Mouse (Mus musculus): ENCODE data around the gene Coq2. TPM values are rescaled to one million over a fixed set of nuclear protein-coding genes. Genes with fewer than 3 reads are reported as not detected.

Coq2 gene
- total and polyA plus RNA-seq, 3 experiments, result 35.4 to 56.1 TPM; not detected in 1

GRCm38 (mm10) chr5:100648046-100648445, 26.9 kb downstream of the Coq2 start:
- Histone ChIP-seq H3K27me3 (ENCODE audit: control insufficient read depth in 1 of 2, insufficient read depth in 2 of 2, low read length in 2 of 2) (no peaks in the 10 kb centered on the region), H3K79me2 (ENCODE audit: control insufficient read depth, insufficient read depth, low read length, poor library complexity) (no peaks in the 10 kb centered on the region), H3K9ac (ENCODE audit: control insufficient read depth, low read depth, low read length, poor library complexity, severe bottlenecking) (peak overlapping the region; percentile 10; the same call in 1 of the 2 replicates), H3K9me3 (replicated peaks; ENCODE audit: insufficient read depth, low read length) (no peaks in the 10 kb centered on the region), H3K27ac (ENCODE audit: control insufficient read depth, low read depth, low read length) (no peak overlapping the region), H3K4me1 (ENCODE audit: control insufficient read depth in 1 of 2, insufficient read depth in 2 of 2, low read length in 2 of 2) (peaks cover 3 to 30% of the 10 kb centered on the region in 2 experiments), H3K4me3 (ENCODE audit: control insufficient read depth in 1 of 2, insufficient read depth in 1 of 2, low read depth in 2 of 2, low read length in 2 of 2) (peak overlapping the region; percentile 38 to 54), H3K36me3 (ENCODE audit: control insufficient read depth in 1 of 2, insufficient read depth in 2 of 2, low read length in 2 of 2) (peaks cover 0 to 16% of the 10 kb centered on the region in 2 experiments; a peak in 2 of 4 replicates)
- DNase-seq (ENCODE audit: low read depth, low spot score), result peak; percentile 51
- TF ChIP-seq E2F4 (IDR thresholded peaks at IDR 0.05; ENCODE audit: borderline replicate concordance, low read depth, low read length) (no peak), USF1 (IDR thresholded peaks at IDR 0.05; ENCODE audit: low read depth, low read length) (peak; percentile 40; the same call in 1 of the 2 replicates), MXI1 (IDR thresholded peaks at IDR 0.05; ENCODE audit: low read depth, low read length) (peak; percentile 32; the same call in 1 of the 2 replicates), ETS1 (IDR thresholded peaks at IDR 0.05; ENCODE audit: low read depth, low read length) (peak; percentile 66), EP300 (IDR thresholded peaks at IDR 0.05; ENCODE audit: low read depth in 1 of 2, low read length in 2 of 2) (peak in 1 of 2 experiments; percentile 48; a peak in 1 of 4 replicates), SIN3A (IDR thresholded peaks at IDR 0.05; ENCODE audit: low read length) (peak; percentile 19; the same call in 1 of the 2 replicates), GABPA (IDR thresholded peaks at IDR 0.05; ENCODE audit: low read depth, low read length) (no peak), GATA1 (IDR thresholded peaks at IDR 0.05; ENCODE audit: low read depth, low read length) (peak; percentile 56), TCF12 (IDR thresholded peaks at IDR 0.05; ENCODE audit: low read depth, low read length) (peak; percentile 46; the same call in 1 of the 2 replicates), CHD1 (IDR thresholded peaks at IDR 0.05; ENCODE audit: low read depth, low read length) (no peak)

- Histone ChIP-seq H3K9ac (ENCODE audit: control insufficient read depth, low read depth, low read length, poor library complexity, severe bottlenecking) (no peak overlapping the region), H3K36me3 (ENCODE audit: control insufficient read depth in 1 of 2, insufficient read depth in 2 of 2, low read length in 2 of 2) (peaks cover 0 to 20% of the 10 kb centered on the region in 2 experiments; a peak in 2 of 4 replicates), H3K27ac (ENCODE audit: control insufficient read depth, low read depth, low read length) (no peak overlapping the region), H3K4me1 (ENCODE audit: control insufficient read depth in 1 of 2, insufficient read depth in 2 of 2, low read length in 2 of 2) (peaks cover 3 to 35% of the 10 kb centered on the region in 2 experiments), H3K9me3 (replicated peaks; ENCODE audit: insufficient read depth, low read length) (no peaks in the 10 kb centered on the region), H3K27me3 (ENCODE audit: control insufficient read depth in 1 of 2, insufficient read depth in 2 of 2, low read length in 2 of 2) (no peaks in the 10 kb centered on the region), H3K4me3 (ENCODE audit: control insufficient read depth in 1 of 2, insufficient read depth in 1 of 2, low read depth in 2 of 2, low read length in 2 of 2) (no peak overlapping the region), H3K79me2 (ENCODE audit: control insufficient read depth, insufficient read depth, low read length, poor library complexity) (no peaks in the 10 kb centered on the region)
- DNase-seq (ENCODE audit: low read depth, low spot score), result no peak
- TF ChIP-seq MAZ (IDR thresholded peaks at IDR 0.05; ENCODE audit: low read depth, low read length) (no peak), BHLHE40 (IDR thresholded peaks at IDR 0.05; ENCODE audit: borderline replicate concordance, low read depth, low read length) (no peak), USF2 (IDR thresholded peaks at IDR 0.05; ENCODE audit: borderline replicate concordance in 1 of 2, insufficient read depth in 1 of 2, low read depth in 1 of 2, low read length in 2 of 2) (no peak), ZNF384 (IDR thresholded peaks at IDR 0.05; ENCODE audit: low read depth, low read length) (no peak)
Observed at GRCm38 (mm10) chr5:100646558-100646957, 28.4 kb downstream of the Coq2 start.
